Mouse (Mus musculus) layer of hippocampus, adult 2 months (tissue): ENCODE results near the gene Ugt2a2. TPM values are rescaled to one million over a fixed set of nuclear protein-coding genes. Genes with fewer than 3 reads are reported as not detected.
"Not testable (repeated sequence)": the region's sequence is repeated elsewhere in the genome, so short reads cannot be mapped to it uniquely, and the experiment has no call there.

Experiments used
- DNase-seq, 2 experiments: peaks; one replicate each; pipeline ENCODE4 v3.0.0; 2022; ENCODE audit warnings: low spot score in 2 of 2
- H3K27ac ChIP-seq: fragments of 200-600 bp; 2 replicates; pipeline ENCODE4 v1.8.1; 2022
- H3K4me3 ChIP-seq: fragments of 200-600 bp; 2 replicates; pipeline ENCODE4 v1.8.1; 2022; ENCODE audit warnings: mild to moderate bottlenecking
- CTCF ChIP-seq: fragments of 200-600 bp; conservative IDR thresholded peaks from 2 replicates; pipeline ENCODE4 v1.8.1; 2022; ENCODE audit warnings: antibody characterized with exemption, mild to moderate bottlenecking, moderate library complexity
- total RNA-seq, 2 experiments: library from RNA; stranded (reverse); gene quantifications; 2 replicates each; pipeline ENCODE4 v1.2.3; 2021

Ugt2a2 gene
- total RNA-seq, 2 experiments from 2014 or later, result not detected

GRCm38 (mm10) chr5:87425676-87426075, 56.4 kb downstream of the Ugt2a2 start:
- no peak for TF ChIP-seq CTCF
- no peak overlapping the region for H3K27ac ChIP-seq
- no peak overlapping the region for H3K4me3 ChIP-seq
- no peak for DNase-seq

DNA sequence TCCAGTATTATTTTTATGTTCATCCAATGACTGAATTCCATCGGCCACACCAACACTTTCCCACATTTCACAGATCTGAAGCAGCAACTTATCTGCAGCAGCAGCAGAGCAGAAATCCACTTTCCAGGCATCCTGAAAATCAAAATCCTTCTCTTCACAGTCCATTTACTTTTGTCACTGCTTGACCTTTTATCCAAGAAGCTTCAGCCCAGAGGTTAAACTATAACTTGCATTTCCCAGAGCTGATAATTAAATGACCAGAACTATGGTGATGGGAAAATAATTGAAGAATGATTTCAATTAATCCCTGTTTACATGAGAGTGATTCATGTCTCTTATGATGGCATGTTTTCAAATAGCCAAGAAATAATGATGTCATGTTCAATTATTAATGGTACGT, 58.0 kb downstream of the Ugt2a2 start, which contains the start of gene Ugt2b38:
Ugt2b38 (minus strand) TSS at position 163 of the 400 bp plus-strand sequence.
- H3K27ac ChIP-seq, DNase-seq: not testable (repeated sequence)

More for the DNA sequence above, 58.0 kb downstream of the Ugt2a2 start, which contains the start of gene Ugt2b38:
- H3K4me3 ChIP-seq, result not testable (repeated sequence)

Other genes with a start within 250 kb of the Ugt2a2 start
- gene Ugt2b37, start 227.5 kb downstream of the Ugt2a2 start, total RNA-seq, result not detected
- gene Ugt2a3, start 145.1 kb downstream of the Ugt2a2 start, total RNA-seq, result not detected
- gene Ugt2b38, start 58.1 kb downstream of the Ugt2a2 start, total RNA-seq, result not detected
- not detected for gene Gm43638, start 4.5 kb upstream of the Ugt2a2 start, total RNA-seq
- gene Ugt2a1, start 8.6 kb upstream of the Ugt2a2 start, total RNA-seq, result not detected
- gene Sult1b1, start 55.9 kb upstream of the Ugt2a2 start, total RNA-seq, result not detected
- not detected for gene Sult1d1, start 86.8 kb upstream of the Ugt2a2 start, total RNA-seq
- not detected for gene Sult1e1, start 109.3 kb upstream of the Ugt2a2 start, total RNA-seq
- not detected for gene Csn1s1, start 183.9 kb upstream of the Ugt2a2 start, total RNA-seq
- gene Csn2, start 217.4 kb upstream of the Ugt2a2 start, total RNA-seq, result not detected